Mouse (Mus musculus) liver, postnatal 0 days (tissue): ENCODE results near the gene Lst1. TPM values are rescaled to one million over a fixed set of nuclear protein-coding genes. Genes with fewer than 3 reads are reported as not detected.

Source experiments
- ATAC-seq: fragments of 200-750 bp; cut with Nextera tagmentation; 2 replicates; pipeline ENCODE4 v1.8.0; 2017; ENCODE audit warnings: mild to moderate bottlenecking, moderate library complexity
- DNase-seq: peaks from one replicate; pipeline ENCODE4 v3.0.0-alpha.2; 2016
- H3K27ac ChIP-seq: fragments of 300-500 bp; sonication (generic); 2 replicates; pipeline ENCODE4 v1.5.1; 2014; ENCODE audit warnings: antibody characterized with exemption, moderate library complexity, mild to moderate bottlenecking, low read depth
- H3K27me3 ChIP-seq: fragments of 300-500 bp; sonication (generic); 2 replicates; pipeline ENCODE4 v1.6.1; 2014; ENCODE audit warnings: low read length, control low read depth, mixed read lengths; ENCODE audit not compliant: insufficient read depth
- H3K36me3 ChIP-seq: fragments of 300-500 bp; sonication (generic); replicated peaks from 2 replicates; pipeline ENCODE4 v1.6.1; 2014; ENCODE audit warnings: mild to moderate bottlenecking, control low read depth, low read length, moderate library complexity, mixed read lengths; ENCODE audit not compliant: insufficient read depth
- H3K4me1 ChIP-seq: fragments of 300-500 bp; sonication (generic); 2 replicates; pipeline ENCODE4 v1.6.1; 2014; ENCODE audit warnings: antibody characterized with exemption, mild to moderate bottlenecking, control low read depth; ENCODE audit not compliant: insufficient read depth
- H3K4me2 ChIP-seq: fragments of 300-500 bp; sonication (generic); 2 replicates; pipeline ENCODE4 v1.6.1; 2014; ENCODE audit warnings: low read depth, mild to moderate bottlenecking, low read length, moderate library complexity, mixed read lengths
- H3K4me3 ChIP-seq: fragments of 300-500 bp; sonication (generic); 2 replicates; pipeline ENCODE4 v1.5.1; 2014; ENCODE audit warnings: low read depth, low read length
- H3K9ac ChIP-seq: fragments of 300-500 bp; sonication (generic); replicated peaks from 2 replicates; pipeline ENCODE4 v1.6.1; 2014; ENCODE audit warnings: mild to moderate bottlenecking, moderate library complexity
- H3K9me3 ChIP-seq: fragments of 300-500 bp; sonication (generic); 2 replicates; pipeline ENCODE4 v1.6.1; 2016; ENCODE audit warnings: mild to moderate bottlenecking, control low read depth, low read length, mixed read lengths
- CTCF ChIP-seq: sonication (generic); IDR thresholded peaks from 2 replicates; pipeline ENCODE4 v1.5.1; 2016; ENCODE audit warnings: antibody characterized with exemption, low read depth
- EP300 ChIP-seq: IDR thresholded peaks from 2 replicates; pipeline ENCODE4 v1.6.1; 2016; ENCODE audit warnings: antibody characterized with exemption, low read depth, mild to moderate bottlenecking
- WGBS: fragments of 180-500 bp; shearing (Covaris S2); extraction: QIAGEN DNeasy Blood & Tissue Kit; methylation state at CpG from one replicate; pipeline ENCODE4 v1.1.7; 2014; ENCODE audit not compliant: insufficient replicate concordance; 5-methylcytosine and 5-hydroxymethylcytosine counted together
- microRNA-seq: library from miRNA; unstranded; fragments of <30 nt; microRNA quantifications from one replicate; pipeline ENCODE4, GENCODE M21; 2016
- polyA plus RNA-seq: library from polyadenylated mRNA; unstranded; fragments of >200 nt; fragmentation: Nextera tagmentation; extraction: Ambion mirVana; gene quantifications from 2 replicates; pipeline ENCODE4 v1.2.1, GENCODE M21; 2015

Gene Lst1
- polyA plus RNA-seq, 1 experiment from 2014 or later: 44.2 TPM

- no peak for ATAC-seq
- Histone ChIP-seq H3K27me3 (no peaks in the 10 kb centered on the region), H3K9me3 (no peaks in the 10 kb centered on the region), H3K4me1 (peaks cover 9% of the 10 kb centered on the region), H3K4me2 (no peak overlapping the region), H3K27ac (no peak overlapping the region), H3K36me3 (peaks cover 77% of the 10 kb centered on the region), H3K4me3 (no peak overlapping the region), H3K9ac (no peak overlapping the region)
- TF ChIP-seq EP300 (no peak), CTCF (no peak)
- no peak for DNase-seq
- 74% methylated on average over 16 of the region's 16 CpGs for WGBS
Observed at GRCm38 (mm10) chr17:35140490-35140996, 47.7 kb downstream of the Lst1 start.

DNA sequence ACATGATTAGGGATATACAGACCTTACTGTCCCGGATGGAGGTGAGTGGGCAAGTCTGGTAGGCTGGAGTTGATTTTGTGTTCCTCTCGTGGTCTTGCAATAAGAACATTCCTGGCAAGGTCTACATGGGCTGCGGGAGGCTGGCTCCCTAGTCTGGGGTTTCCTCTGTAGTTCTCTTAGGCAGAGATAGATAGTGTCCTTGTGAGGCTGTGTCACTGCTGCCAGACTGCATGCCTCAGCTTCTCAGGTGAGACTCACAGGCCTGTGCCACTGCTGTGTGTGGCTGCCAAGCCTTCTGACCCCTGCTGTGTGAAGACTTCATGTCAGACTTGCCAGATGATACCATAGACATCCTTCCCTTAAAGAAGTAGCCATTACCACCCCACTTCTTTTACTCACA is 49.0 kb downstream of the Lst1 start:
- 84% methylated on average over 3 of the region's 3 CpGs for WGBS
- peaks cover 64% of the 10 kb centered on the region for H3K36me3 ChIP-seq
- no peak overlapping the region for H3K4me2 ChIP-seq
- no peak overlapping the region for H3K4me3 ChIP-seq
- no peaks in the 10 kb centered on the region for H3K27me3 ChIP-seq
- ATAC-seq (no peak), DNase-seq (no peak)
- H3K4me1 ChIP-seq: peaks cover 9% of the 10 kb centered on the region
- no peaks in the 10 kb centered on the region for H3K9me3 ChIP-seq
- TF ChIP-seq CTCF: no peak
- no peak for TF ChIP-seq EP300
- no peak overlapping the region for H3K27ac ChIP-seq
- no peak overlapping the region for H3K9ac ChIP-seq

DNA sequence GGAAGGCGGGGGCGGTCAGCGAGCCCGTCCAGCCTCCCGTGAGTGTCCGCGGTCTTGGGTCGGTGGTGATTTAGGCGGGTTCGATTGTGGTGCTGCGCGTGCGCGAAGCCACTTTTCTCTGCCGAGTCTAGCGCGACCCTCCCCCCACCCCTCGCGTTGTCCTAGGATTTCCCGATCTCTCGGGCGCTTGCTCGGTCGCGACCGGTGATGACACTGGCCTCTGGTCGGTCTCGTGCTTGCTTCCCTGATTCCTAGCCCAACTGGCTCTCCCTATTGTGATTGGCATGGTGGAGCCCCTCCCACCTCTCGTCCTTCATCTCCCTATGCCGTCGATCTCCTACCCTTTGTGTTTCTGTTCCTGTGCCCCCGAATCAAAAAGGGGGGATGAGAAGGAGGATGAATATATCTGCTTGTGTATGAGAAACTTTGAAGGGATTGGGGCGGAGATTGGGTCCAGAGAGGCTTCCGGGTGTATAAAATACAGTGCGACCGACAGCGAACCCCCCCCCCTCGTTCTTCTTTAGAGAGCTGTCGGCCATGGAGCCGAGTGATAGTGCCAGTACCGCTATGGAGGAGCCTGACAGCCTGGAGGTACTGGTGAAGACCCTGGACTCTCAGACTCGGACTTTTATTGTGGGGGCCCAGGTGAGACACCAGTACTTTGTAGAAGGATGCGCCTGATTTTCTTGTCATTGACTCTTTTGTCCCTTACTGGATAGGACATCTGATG is 52.5 kb downstream of the Lst1 start:
- Histone ChIP-seq H3K27ac (peak overlapping the region; percentile 93), H3K4me3 (peak overlapping the region; percentile 66), H3K27me3 (no peaks in the 10 kb centered on the region), H3K4me1 (peaks cover 9% of the 10 kb centered on the region), H3K9ac (peak overlapping the region; percentile 78), H3K36me3 (peaks cover 29% of the 10 kb centered on the region), H3K4me2 (peak overlapping the region; percentile 82), H3K9me3 (no peaks in the 10 kb centered on the region)
- ATAC-seq (peak; percentile 62), DNase-seq (no peak)
- WGBS: under 1% methylated on average over 42 of the region's 43 CpGs
- TF ChIP-seq EP300: no peak
- TF ChIP-seq CTCF: no peak

Small RNA genes lying within 50 kb of the gene (microRNA-seq; reads per million reads assigned to microRNA genes)
- gene Mir6973a (not detected), gene Mir6974 (not detected)

Other genes with a start within 250 kb of the Lst1 start
- gene Hspa1b, start 229.2 kb downstream of the Lst1 start, polyA plus RNA-seq: 0.06 and 0.12 TPM in 2 replicates
- 0.28 TPM in 1 of 2 replicates, not detected in the other for gene Gm20481, start 218.5 kb downstream of the Lst1 start, polyA plus RNA-seq
- gene Hspa1a, start 216.3 kb downstream of the Lst1 start, polyA plus RNA-seq: 0.46 and 0.59 TPM in 2 replicates
- gene Hspa1l, start 215.7 kb downstream of the Lst1 start, polyA plus RNA-seq: 0.18 TPM in 1 of 2 replicates, not detected in the other
- gene Lsm2, start 206.6 kb downstream of the Lst1 start, polyA plus RNA-seq: 69.8 and 76.7 TPM in 2 replicates
- gene Vars, start 187.5 kb downstream of the Lst1 start, polyA plus RNA-seq: 38.0 and 43.8 TPM in 2 replicates
- gene Vwa7, start 171.9 kb downstream of the Lst1 start, polyA plus RNA-seq: 0.09 and 0.12 TPM in 2 replicates
- gene Sapcd1, start 160.4 kb downstream of the Lst1 start, polyA plus RNA-seq: 3.3 and 4.1 TPM in 2 replicates
- 3.8 and 4.2 TPM in 2 replicates for gene Msh5, start 141.7 kb downstream of the Lst1 start, polyA plus RNA-seq
- gene Clic1, start 138.5 kb downstream of the Lst1 start, polyA plus RNA-seq: 98.6 and 102 TPM in 2 replicates
- 15.8 and 17.2 TPM in 2 replicates for gene Ddah2, start 129.4 kb downstream of the Lst1 start, polyA plus RNA-seq
- gene Ly6g6c, start 123.1 kb downstream of the Lst1 start, polyA plus RNA-seq: 0.32 and 0.49 TPM in 2 replicates
- gene Mpig6b, start 122.3 kb downstream of the Lst1 start, polyA plus RNA-seq: 6.5 and 7.1 TPM in 2 replicates
- 0.19 TPM in 1 of 2 replicates, not detected in the other for gene Ly6g6e, start 111.5 kb downstream of the Lst1 start, polyA plus RNA-seq
- gene Ly6g6d, start 110.4 kb downstream of the Lst1 start, polyA plus RNA-seq: 0.54 and 0.60 TPM in 2 replicates
- gene Ly6g6f, start 102.8 kb downstream of the Lst1 start, polyA plus RNA-seq: 4.0 and 5.3 TPM in 2 replicates
- gene Abhd16a, start 99.2 kb downstream of the Lst1 start, polyA plus RNA-seq: 47.3 and 49.3 TPM in 2 replicates
- not detected in 2 replicates for gene Ly6g5c, start 80.2 kb downstream of the Lst1 start, polyA plus RNA-seq
- 0.32 and 0.67 TPM in 2 replicates for gene Ly6g5b, start 73.0 kb downstream of the Lst1 start, polyA plus RNA-seq
- gene Gpank1, start 67.0 kb downstream of the Lst1 start, polyA plus RNA-seq: 8.1 and 9.6 TPM in 2 replicates
- gene Csnk2b, start 66.4 kb downstream of the Lst1 start, polyA plus RNA-seq: 120 and 131 TPM in 2 replicates
- 4.4 and 4.8 TPM in 2 replicates for gene D17H6S53E, start 62.1 kb downstream of the Lst1 start, polyA plus RNA-seq
- 1,209 and 1,216 TPM in 2 replicates for gene Apom, start 56.4 kb downstream of the Lst1 start, polyA plus RNA-seq
- gene Bag6, start 53.3 kb downstream of the Lst1 start, polyA plus RNA-seq: 16.5 and 19.7 TPM in 2 replicates
- 28.0 and 32.9 TPM in 2 replicates for gene Prrc2a, start 23.5 kb downstream of the Lst1 start, polyA plus RNA-seq
- gene Aif1, start 12.4 kb downstream of the Lst1 start, polyA plus RNA-seq: 34.1 and 39.1 TPM in 2 replicates
- gene Ltb, start 6.0 kb upstream of the Lst1 start, polyA plus RNA-seq: 5.3 and 6.0 TPM in 2 replicates
- 0.59 and 0.75 TPM in 2 replicates for gene Tnf, start 13.6 kb upstream of the Lst1 start, polyA plus RNA-seq
- gene Lta, start 16.9 kb upstream of the Lst1 start, polyA plus RNA-seq: not detected in 2 replicates
- gene Gm16181, start 32.4 kb upstream of the Lst1 start, polyA plus RNA-seq: 0.22 TPM in 2 replicates
- gene Atp6v1g2, start 45.2 kb upstream of the Lst1 start, polyA plus RNA-seq: 0.98 and 1.3 TPM in 2 replicates
- 4.1 and 4.4 TPM in 2 replicates for gene Nfkbil1, start 47.4 kb upstream of the Lst1 start, polyA plus RNA-seq
- 79.6 and 87.2 TPM in 2 replicates for gene Ddx39b, start 53.3 kb upstream of the Lst1 start, polyA plus RNA-seq
- 256 and 291 TPM in 2 replicates for gene H2-D1, start 74.3 kb upstream of the Lst1 start, polyA plus RNA-seq
- gene H2-Q1, start 132.0 kb upstream of the Lst1 start, polyA plus RNA-seq: 0.07 and 0.17 TPM in 2 replicates
- 4.9 and 5.3 TPM in 2 replicates for gene H2-Q2, start 153.8 kb upstream of the Lst1 start, polyA plus RNA-seq
- 4.1 and 5.6 TPM in 2 replicates for gene H2-Q4, start 191.2 kb upstream of the Lst1 start, polyA plus RNA-seq
- gene H2-Q6, start 236.4 kb upstream of the Lst1 start, polyA plus RNA-seq: 3.7 TPM in 2 replicates